Mouse (Mus musculus) hindbrain, embryonic 16.5 days (tissue): ENCODE results near the gene Alk. TPM values are rescaled to one million over a fixed set of nuclear protein-coding genes. Genes with fewer than 3 reads are reported as not detected.

Source experiments
- ATAC-seq: fragments of 200-750 bp; cut with Nextera tagmentation; 2 replicates; pipeline ENCODE4 v1.8.0; 2017; ENCODE audit warnings: moderate TSS enrichment, moderate library complexity
- H3K27ac ChIP-seq: fragments of 300-500 bp; sonication (generic); 2 replicates; pipeline ENCODE4 v1.5.1; 2014; ENCODE audit warnings: low read depth, mild to moderate bottlenecking, control low read depth, low read length, moderate library complexity
- H3K27me3 ChIP-seq: fragments of 300-500 bp; sonication (generic); replicated peaks from 2 replicates; pipeline ENCODE4 v1.6.1; 2014; ENCODE audit warnings: low read length; ENCODE audit not compliant: control insufficient read depth, insufficient read depth
- H3K36me3 ChIP-seq: fragments of 300-500 bp; sonication (generic); 2 replicates; pipeline ENCODE4 v1.6.1; 2014; ENCODE audit warnings: mild to moderate bottlenecking, low read length, moderate library complexity, mixed read lengths; ENCODE audit not compliant: control insufficient read depth, insufficient read depth
- H3K4me1 ChIP-seq: fragments of 300-500 bp; sonication (generic); 2 replicates; pipeline ENCODE4 v1.6.1; 2014; ENCODE audit warnings: low read depth, low read length; ENCODE audit not compliant: control insufficient read depth, insufficient read depth
- H3K4me2 ChIP-seq: fragments of 300-500 bp; sonication (generic); 2 replicates; pipeline ENCODE4 v1.6.1; 2014; ENCODE audit warnings: mild to moderate bottlenecking, low read length, control low read depth, moderate library complexity
- H3K4me3 ChIP-seq: fragments of 300-500 bp; sonication (generic); 2 replicates; pipeline ENCODE4 v1.5.1; 2014; ENCODE audit warnings: mild to moderate bottlenecking, low read length, control low read depth, moderate library complexity
- H3K9ac ChIP-seq: fragments of 300-500 bp; sonication (generic); 2 replicates; pipeline ENCODE4 v1.6.1; 2014; ENCODE audit warnings: low read depth, mild to moderate bottlenecking, control low read depth, low read length, moderate library complexity
- H3K9me3 ChIP-seq: fragments of 300-500 bp; sonication (generic); 2 replicates; pipeline ENCODE4 v1.6.1; 2014; ENCODE audit warnings: mild to moderate bottlenecking, low read length, moderate library complexity; ENCODE audit not compliant: control insufficient read depth
- WGBS: fragments of 180-500 bp; shearing (Covaris S2); extraction: QIAGEN DNeasy Blood & Tissue Kit; methylation state at CpG from one replicate; pipeline ENCODE4 v1.1.7; 2014; 5-methylcytosine and 5-hydroxymethylcytosine counted together
- polyA plus RNA-seq: library from polyadenylated mRNA; unstranded; fragments of >200 nt; fragmentation: Nextera tagmentation; extraction: Ambion mirVana; gene quantifications from 2 replicates; pipeline ENCODE4 v1.2.1, GENCODE M21; 2015

Gene Alk
- polyA plus RNA-seq, 1 experiment from 2014 or later = 6.4 TPM

DNA sequence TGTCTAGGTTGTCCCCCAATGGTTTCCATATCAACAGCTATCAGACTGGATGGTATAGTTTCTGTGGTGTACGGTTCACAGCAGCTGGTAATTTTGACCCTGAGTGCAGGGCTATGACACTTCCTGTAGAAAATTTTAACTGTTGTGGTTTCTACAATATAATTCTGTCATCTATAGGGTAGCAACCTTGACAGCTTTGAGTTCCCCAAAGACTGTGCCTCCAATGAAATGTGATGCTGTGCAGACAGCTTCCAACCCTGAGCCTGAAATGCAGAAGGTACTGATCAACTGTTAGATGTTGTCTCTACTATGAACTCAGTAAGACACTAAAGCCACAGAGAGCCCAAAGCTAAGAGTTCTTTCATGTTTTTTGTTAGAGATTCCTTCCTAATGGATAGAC is 532.6 kb downstream of the Alk start:
- no peaks in the 10 kb centered on the region for H3K27me3 ChIP-seq
- H3K4me1 ChIP-seq = peaks cover 2% of the 10 kb centered on the region; the same call in 1 of the 2 replicates
- no peak overlapping the region for H3K9ac ChIP-seq
- no peaks in the 10 kb centered on the region for H3K9me3 ChIP-seq
- WGBS = 76% methylated on average over 1 of the region's 1 CpGs
- no peak overlapping the region for H3K27ac ChIP-seq
- no peak overlapping the region for H3K4me2 ChIP-seq
- ATAC-seq = no peak
- no peaks in the 10 kb centered on the region for H3K36me3 ChIP-seq
- H3K4me3 ChIP-seq = no peak overlapping the region

DNA sequence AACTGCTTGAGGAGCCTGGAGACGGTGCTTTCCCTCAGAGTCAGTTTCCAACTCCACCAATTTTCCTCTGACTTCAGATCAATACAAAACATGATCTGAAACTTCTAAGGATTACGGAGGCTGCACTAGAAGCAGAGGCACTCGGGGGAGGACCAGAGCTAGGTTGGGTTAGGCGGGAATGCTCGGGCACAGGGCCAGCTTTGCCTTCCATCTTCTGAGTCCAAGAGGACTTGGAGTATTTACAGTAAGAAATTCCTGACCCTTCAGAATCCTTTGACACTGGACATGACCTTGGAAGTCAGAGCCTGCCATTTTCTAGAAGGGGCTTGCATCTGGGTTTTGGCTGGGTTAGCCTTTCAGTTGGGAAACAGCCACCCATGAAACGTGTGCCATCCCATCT is 536.3 kb downstream of the Alk start:
- no peak for ATAC-seq
- no peak overlapping the region for H3K9ac ChIP-seq
- 81% methylated on average over 6 of the region's 6 CpGs for WGBS
- H3K4me3 ChIP-seq = no peak overlapping the region
- H3K4me1 ChIP-seq = no peaks in the 10 kb centered on the region
- H3K9me3 ChIP-seq = no peaks in the 10 kb centered on the region
- no peaks in the 10 kb centered on the region for H3K36me3 ChIP-seq
- H3K4me2 ChIP-seq = no peak overlapping the region
- no peaks in the 10 kb centered on the region for H3K27me3 ChIP-seq
- H3K27ac ChIP-seq = no peak overlapping the region

GRCm38 (mm10) chr17:72062978-72063377 is 541.4 kb downstream of the Alk start:
- H3K9me3 ChIP-seq = no peaks in the 10 kb centered on the region
- H3K4me2 ChIP-seq = no peak overlapping the region
- ATAC-seq = no peak
- 95% methylated on average over 3 of the region's 3 CpGs for WGBS
- no peaks in the 10 kb centered on the region for H3K27me3 ChIP-seq
- H3K27ac ChIP-seq = no peak overlapping the region
- H3K9ac ChIP-seq = no peak overlapping the region
- no peak overlapping the region for H3K4me3 ChIP-seq
- no peaks in the 10 kb centered on the region for H3K36me3 ChIP-seq
- no peaks in the 10 kb centered on the region for H3K4me1 ChIP-seq

- no peak overlapping the region for H3K27ac ChIP-seq
- H3K9ac ChIP-seq = no peak overlapping the region
- H3K4me1 ChIP-seq = no peaks in the 10 kb centered on the region
- no peak overlapping the region for H3K4me2 ChIP-seq
- ATAC-seq = no peak
- H3K4me3 ChIP-seq = no peak overlapping the region
- no peaks in the 10 kb centered on the region for H3K36me3 ChIP-seq
- no peaks in the 10 kb centered on the region for H3K9me3 ChIP-seq
- no peaks in the 10 kb centered on the region for H3K27me3 ChIP-seq
- 88% methylated on average over 7 of the region's 7 CpGs for WGBS
These were observed 545.1 kb downstream of the Alk start for GRCm38 (mm10) chr17:72059312-72059711.

DNA sequence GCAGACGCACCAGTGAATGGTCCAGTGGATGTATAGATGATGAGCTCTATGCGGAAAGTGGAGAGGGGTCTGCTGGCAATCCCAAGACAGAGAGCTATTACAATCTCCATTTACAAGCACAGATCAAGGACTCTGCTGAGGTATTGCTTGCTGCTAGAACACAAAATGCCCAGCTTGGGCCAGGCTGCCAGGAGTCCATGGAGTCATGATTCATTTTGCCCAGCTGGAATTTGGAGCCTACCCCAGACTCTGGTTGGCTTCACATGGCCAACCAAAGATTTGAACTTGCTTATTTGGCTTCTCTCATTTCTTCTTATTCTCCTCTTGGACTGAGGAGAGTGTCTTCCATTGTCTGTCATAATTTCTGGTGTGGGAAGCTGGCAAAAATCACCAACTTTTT is 558.8 kb downstream of the Alk start:
- Histone ChIP-seq H3K4me2 (no peak overlapping the region), H3K9me3 (no peaks in the 10 kb centered on the region), H3K4me1 (peaks cover 12% of the 10 kb centered on the region), H3K9ac (no peak overlapping the region), H3K27me3 (no peaks in the 10 kb centered on the region), H3K36me3 (no peaks in the 10 kb centered on the region), H3K4me3 (no peak overlapping the region), H3K27ac (no peak overlapping the region)
- no peak for ATAC-seq
- 88% methylated on average over 2 of the region's 2 CpGs for WGBS

DNA sequence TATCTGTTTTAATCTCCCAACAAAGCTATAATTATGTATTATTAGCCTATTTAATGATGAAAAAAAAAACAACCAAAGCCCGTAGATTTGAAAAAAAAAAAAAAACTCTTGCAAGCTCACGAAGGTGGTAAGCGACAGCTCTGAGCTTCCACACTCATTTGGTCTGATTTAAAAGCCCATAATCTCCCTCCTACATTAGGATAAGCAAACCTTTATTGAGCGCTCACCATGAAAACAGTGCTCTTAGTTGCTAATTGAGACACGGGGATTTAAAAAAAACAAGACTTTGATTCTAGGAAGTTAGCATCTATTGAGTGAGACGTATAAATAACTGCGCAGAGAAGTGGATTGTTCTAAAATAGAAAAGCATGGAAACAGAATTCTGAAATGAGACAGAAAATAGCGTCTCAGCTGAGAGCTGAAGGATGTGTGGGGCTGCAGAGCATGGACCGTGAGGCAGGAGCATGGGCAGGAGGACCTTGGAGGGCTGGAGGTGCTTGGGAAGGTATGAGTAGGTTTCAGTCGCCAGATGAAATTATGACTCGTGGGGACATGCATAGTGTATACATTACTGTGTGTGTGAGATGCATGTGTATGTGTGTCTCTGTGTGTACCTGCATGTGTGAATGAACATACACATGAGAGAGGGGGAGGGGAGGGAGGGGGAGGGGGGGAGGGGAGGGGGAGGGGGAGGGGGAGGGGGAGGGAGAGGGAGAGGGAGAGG is 560.6 kb downstream of the Alk start:
- peak overlapping the region; percentile 19; the same call in 1 of the 2 replicates for H3K4me2 ChIP-seq
- H3K36me3 ChIP-seq = no peaks in the 10 kb centered on the region
- WGBS = 55% methylated on average over 11 of the region's 11 CpGs
- peak overlapping the region; percentile 24 for H3K27ac ChIP-seq
- peaks cover 16% of the 10 kb centered on the region for H3K4me1 ChIP-seq
- ATAC-seq = 0 out of 2 replicates have a peak, but pooled peaks have one; percentile 29
- H3K9me3 ChIP-seq = no peaks in the 10 kb centered on the region
- H3K9ac ChIP-seq = no peak overlapping the region
- no peaks in the 10 kb centered on the region for H3K27me3 ChIP-seq
- H3K4me3 ChIP-seq = no peak overlapping the region

DNA sequence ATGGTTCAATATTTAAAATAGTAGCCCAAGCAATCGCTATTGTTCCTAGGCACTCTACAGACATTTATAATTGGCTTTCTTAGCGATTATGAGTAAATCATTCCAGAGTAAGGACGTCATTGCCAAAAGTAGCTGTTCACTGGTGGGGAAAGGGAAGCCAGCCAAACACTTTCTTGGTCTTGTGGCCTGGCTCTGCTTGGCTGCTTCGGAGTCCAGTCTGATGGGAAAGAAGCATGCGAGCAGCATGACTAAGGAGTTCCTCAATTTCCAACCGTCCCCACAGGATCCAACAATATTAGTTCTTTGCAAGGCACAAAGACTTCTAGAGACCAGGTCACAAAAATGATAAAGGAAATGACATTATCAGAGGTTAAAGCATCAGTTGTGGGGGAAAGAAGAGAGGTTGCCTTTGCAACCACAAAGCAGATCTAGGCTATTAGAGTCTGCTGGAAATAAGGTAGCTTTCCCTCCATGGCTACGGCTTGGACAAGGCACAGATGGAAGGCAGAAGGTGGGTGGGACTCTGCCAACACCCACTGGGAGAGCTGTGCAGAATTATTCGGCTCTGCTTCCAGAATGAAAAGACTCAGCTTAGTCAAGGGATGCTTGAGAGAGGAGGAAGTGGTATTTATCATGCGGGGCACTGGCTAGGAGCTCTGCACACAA is 561.3 kb downstream of the Alk start:
- Histone ChIP-seq H3K4me1 (peaks cover 19% of the 10 kb centered on the region), H3K4me3 (no peak overlapping the region), H3K9me3 (no peaks in the 10 kb centered on the region), H3K27me3 (no peaks in the 10 kb centered on the region), H3K9ac (no peak overlapping the region), H3K27ac (peak overlapping the region; percentile 24), H3K4me2 (no peak overlapping the region), H3K36me3 (no peaks in the 10 kb centered on the region)
- WGBS = 38% methylated on average over 9 of the region's 9 CpGs
- peak; percentile 91 for ATAC-seq

GRCm38 (mm10) chr17:72039176-72039948 is 565.1 kb downstream of the Alk start:
- peak; percentile 72 for ATAC-seq
- Histone ChIP-seq H3K4me3 (no peak overlapping the region), H3K9ac (no peak overlapping the region), H3K9me3 (no peaks in the 10 kb centered on the region), H3K27ac (no peak overlapping the region), H3K27me3 (no peaks in the 10 kb centered on the region), H3K36me3 (no peaks in the 10 kb centered on the region), H3K4me1 (peaks cover 15% of the 10 kb centered on the region), H3K4me2 (no peak overlapping the region)
- WGBS = 65% methylated on average over 7 of the region's 7 CpGs

DNA sequence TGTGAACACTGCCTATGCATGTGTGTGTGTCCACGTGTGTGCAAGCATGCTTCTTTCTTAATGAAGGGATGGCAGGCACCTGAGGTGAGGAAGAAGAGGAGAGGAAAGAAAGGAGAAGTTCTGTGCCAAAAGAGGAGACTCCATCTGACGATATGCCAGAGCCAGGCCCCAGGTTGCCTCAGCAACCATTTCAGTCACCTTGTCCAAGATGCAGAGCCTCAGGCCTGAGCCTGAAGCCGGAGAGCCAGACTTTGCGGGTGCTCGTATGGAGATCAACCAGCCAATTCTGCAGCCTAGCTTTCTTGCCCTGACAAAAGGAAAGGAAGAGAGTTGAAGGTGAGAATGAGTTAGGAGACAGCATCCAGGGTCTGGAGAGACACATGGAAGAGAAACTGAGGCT is 566.1 kb downstream of the Alk start:
- no peak overlapping the region for H3K4me3 ChIP-seq
- no peak overlapping the region for H3K9ac ChIP-seq
- no peaks in the 10 kb centered on the region for H3K36me3 ChIP-seq
- peaks cover 9% of the 10 kb centered on the region for H3K4me1 ChIP-seq
- no peaks in the 10 kb centered on the region for H3K9me3 ChIP-seq
- no peak overlapping the region for H3K4me2 ChIP-seq
- no peaks in the 10 kb centered on the region for H3K27me3 ChIP-seq
- no peak for ATAC-seq
- WGBS = 66% methylated on average over 5 of the region's 5 CpGs
- no peak overlapping the region for H3K27ac ChIP-seq
